Mouse (Mus musculus): ENCODE measurements at regions not wholly inside any gene's neighbourhood (a gene's known extent, or its start where the extent isn't known, plus 50 kb on each side); places are given as distances from the start of the nearest gene placed in this dataset.

- H3K36me3 ChIP-seq (ENCODE audit: inconsistent target), result no peaks in the 10 kb centered on the region
- WGBS (ENCODE audit: missing documents), result 93% methylated on average over 13 of the region's 13 CpGs
These were observed 225.1 kb downstream of the Usp25 start for GRCm38 (mm10) chr16:77238358-77239175.

DNA sequence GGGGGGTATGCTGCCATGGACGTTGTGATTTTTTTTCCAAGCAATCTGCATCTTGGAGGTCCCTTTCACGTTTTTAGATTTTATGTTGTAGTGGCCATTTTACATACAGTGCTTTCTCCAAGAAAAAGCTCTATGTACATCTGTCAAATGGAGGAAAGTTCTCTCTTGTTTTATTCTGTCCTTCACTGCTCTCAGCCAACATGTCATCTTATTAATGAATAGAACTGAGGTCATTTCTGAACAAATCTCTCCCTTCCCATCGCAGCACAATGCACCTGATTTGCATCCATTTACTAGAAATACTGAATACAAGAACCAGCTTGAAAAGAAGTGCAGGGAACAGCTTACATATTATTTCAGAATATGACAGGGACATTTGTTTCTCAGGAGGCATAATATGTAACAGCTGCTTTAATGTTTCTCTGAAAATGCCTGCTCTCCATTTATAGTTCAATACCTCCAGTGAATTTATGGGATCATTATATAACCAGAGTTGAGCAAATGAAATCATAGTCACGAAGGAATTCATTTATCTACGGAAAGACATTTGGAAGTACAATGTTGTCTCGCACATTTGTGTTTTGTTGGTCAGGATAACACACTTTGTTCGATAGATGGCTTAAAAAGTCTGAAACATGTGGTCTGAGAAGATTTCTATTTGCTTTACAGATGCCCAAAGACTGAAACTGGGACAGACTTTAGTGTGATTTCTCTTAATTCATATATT is 224.3 kb downstream of the Usp25 start:
- WGBS (ENCODE audit: missing documents), result 89% methylated on average over 7 of the region's 7 CpGs
- no peaks in the 10 kb centered on the region for H3K79me2 ChIP-seq (ENCODE audit: inconsistent target)
- H3K4me3 ChIP-seq (ENCODE audit: inconsistent target), result no peak overlapping the region

More at GRCm38 (mm10) chr16:77238358-77239175, 225.1 kb downstream of the Usp25 start:
- no peak overlapping the region for H3K27ac ChIP-seq
- H3K4me3 ChIP-seq (ENCODE audit: inconsistent target), result no peak overlapping the region
- H3K79me2 ChIP-seq (ENCODE audit: inconsistent target), result no peaks in the 10 kb centered on the region

DNA sequence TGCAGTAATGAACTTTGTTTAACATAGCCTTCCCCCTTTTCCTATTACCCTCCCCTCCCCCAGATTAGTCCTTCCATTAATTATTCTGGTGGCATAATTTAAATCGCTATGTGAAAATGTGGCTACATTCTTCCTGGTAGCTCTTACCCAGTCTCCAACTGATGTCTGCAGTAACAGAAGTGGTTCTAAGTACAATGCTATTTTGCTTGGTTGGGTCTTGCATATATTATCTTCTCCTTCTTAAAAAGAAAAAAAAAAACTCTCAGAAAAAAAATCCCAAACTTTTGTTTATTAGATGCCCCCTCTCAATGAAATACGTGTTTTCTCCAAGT is 223.7 kb downstream of the Usp25 start:
- H3K36me3 ChIP-seq (ENCODE audit: inconsistent target), result no peaks in the 10 kb centered on the region
- WGBS (ENCODE audit: missing documents), result 91% methylated on average over 2 of the region's 2 CpGs
- no peak overlapping the region for H3K4me3 ChIP-seq (ENCODE audit: inconsistent target)
- no peaks in the 10 kb centered on the region for H3K79me2 ChIP-seq (ENCODE audit: inconsistent target)
- no peak overlapping the region for H3K27ac ChIP-seq

More for the DNA sequence above, 224.3 kb downstream of the Usp25 start:
- Histone ChIP-seq H3K27ac (no peak overlapping the region), H3K36me3 (ENCODE audit: inconsistent target) (no peaks in the 10 kb centered on the region)

DNA sequence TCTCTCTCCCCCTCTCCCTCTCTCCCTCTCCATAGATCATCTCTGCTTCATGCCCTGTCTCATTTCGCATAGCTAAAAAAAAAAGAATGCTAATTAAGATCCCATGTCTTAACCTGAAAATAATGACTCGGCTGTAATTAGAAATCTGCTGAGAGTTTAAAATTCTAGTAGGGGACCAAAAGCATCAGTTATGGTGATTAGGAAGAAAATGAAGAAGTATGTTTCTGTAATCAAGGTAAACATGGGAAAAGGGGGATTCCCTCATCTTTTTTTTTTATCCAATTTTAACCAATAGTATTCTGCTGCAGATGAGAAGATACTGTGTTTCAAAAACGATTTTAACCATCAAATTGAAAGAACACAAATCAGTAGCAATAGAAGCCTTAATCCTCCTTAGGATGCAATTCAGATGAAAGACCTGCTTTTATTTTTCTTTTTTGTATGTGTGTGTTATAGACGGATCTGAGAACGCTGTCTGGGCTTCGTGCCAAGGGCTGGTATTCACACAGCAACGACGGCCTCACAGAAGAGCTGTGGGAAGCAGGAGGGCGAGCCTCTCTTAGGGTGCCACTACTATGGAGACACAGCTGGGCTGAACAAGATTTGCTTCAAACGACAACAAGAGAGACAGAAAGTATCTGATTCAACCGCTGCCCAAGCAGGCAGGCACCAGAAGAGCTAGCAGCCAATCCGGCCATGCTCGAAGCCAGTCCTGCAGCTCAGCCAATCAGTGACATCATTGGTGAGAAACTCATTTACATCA is 223.2 kb downstream of the Usp25 start:
- Histone ChIP-seq H3K27ac (no peak overlapping the region), H3K36me3 (ENCODE audit: inconsistent target) (no peaks in the 10 kb centered on the region), H3K4me3 (ENCODE audit: inconsistent target) (no peak overlapping the region), H3K79me2 (ENCODE audit: inconsistent target) (no peaks in the 10 kb centered on the region)
- WGBS (ENCODE audit: missing documents), result 29% methylated on average over 13 of the region's 13 CpGs

GRCm38 (mm10) chr16:77236021-77236420 is 222.5 kb downstream of the Usp25 start:
- H3K27ac ChIP-seq, result no peak overlapping the region
- no peaks in the 10 kb centered on the region for H3K36me3 ChIP-seq (ENCODE audit: inconsistent target)
- no peaks in the 10 kb centered on the region for H3K79me2 ChIP-seq (ENCODE audit: inconsistent target)
- no peak overlapping the region for H3K4me3 ChIP-seq (ENCODE audit: inconsistent target)
- 98% methylated on average over 4 of the region's 4 CpGs for WGBS (ENCODE audit: missing documents)

GRCm38 (mm10) chr16:77235449-77235848 is 221.9 kb downstream of the Usp25 start:
- Histone ChIP-seq H3K36me3 (ENCODE audit: inconsistent target) (no peaks in the 10 kb centered on the region), H3K27ac (no peak overlapping the region), H3K4me3 (ENCODE audit: inconsistent target) (no peak overlapping the region), H3K79me2 (ENCODE audit: inconsistent target) (no peaks in the 10 kb centered on the region)
- WGBS (ENCODE audit: missing documents), result 97% methylated on average over 5 of the region's 5 CpGs

All from macrophage (primary cell).